Mouse (Mus musculus): ENCODE measurements around the gene Slc22a23. TPM values are rescaled to one million over a fixed set of nuclear protein-coding genes. Genes with fewer than 3 reads are reported as not detected.

The Slc22a23 gene
- polyA plus RNA-seq, 1 experiment from 2014 or later, result 9.6 TPM

GRCm38 (mm10) chr13:34311593-34311992 lies 33.4 kb downstream of the Slc22a23 start:
- H3K36me3 ChIP-seq (ENCODE audit: control insufficient read depth, insufficient read depth, low read length), result no peaks in the 10 kb centered on the region
- H3K4me1 ChIP-seq (replicated peaks; ENCODE audit: control insufficient read depth, insufficient read depth, low read length), result no peaks in the 10 kb centered on the region
- H3K9ac ChIP-seq (ENCODE audit: low read depth, low read length), result no peak overlapping the region
- DNase-seq (ENCODE audit: low spot score) (no peak), ATAC-seq (ENCODE audit: low FRiP score) (no peak)
- H3K27ac ChIP-seq (ENCODE audit: low read depth, low read length), result no peak overlapping the region
- H3K27me3 ChIP-seq (ENCODE audit: control insufficient read depth, insufficient read depth, low read length), result no peaks in the 10 kb centered on the region
- H3K4me3 ChIP-seq (ENCODE audit: low read depth, low read length), result no peak overlapping the region
- no peak overlapping the region for H3K4me2 ChIP-seq (replicated peaks; ENCODE audit: low read depth, low read length)
- 80% methylated on average over 2 of the region's 2 CpGs for WGBS
- no peaks in the 10 kb centered on the region for H3K9me3 ChIP-seq (ENCODE audit: control insufficient read depth, low read length)

- Histone ChIP-seq H3K27ac (ENCODE audit: low read depth, low read length) (no peak overlapping the region), H3K9me3 (ENCODE audit: control insufficient read depth, low read length) (no peaks in the 10 kb centered on the region), H3K4me3 (ENCODE audit: low read depth, low read length) (no peak overlapping the region), H3K4me1 (replicated peaks; ENCODE audit: control insufficient read depth, insufficient read depth, low read length) (no peaks in the 10 kb centered on the region), H3K36me3 (ENCODE audit: control insufficient read depth, insufficient read depth, low read length) (no peaks in the 10 kb centered on the region), H3K27me3 (ENCODE audit: control insufficient read depth, insufficient read depth, low read length) (no peaks in the 10 kb centered on the region), H3K4me2 (replicated peaks; ENCODE audit: low read depth, low read length) (no peak overlapping the region), H3K9ac (ENCODE audit: low read depth, low read length) (no peak overlapping the region)
- no peak for ATAC-seq (ENCODE audit: low FRiP score)
- no peak for DNase-seq (ENCODE audit: low spot score)
- WGBS, result 86% methylated on average over 3 of the region's 3 CpGs
These were observed 36.4 kb downstream of the Slc22a23 start for GRCm38 (mm10) chr13:34308604-34308927.

DNA sequence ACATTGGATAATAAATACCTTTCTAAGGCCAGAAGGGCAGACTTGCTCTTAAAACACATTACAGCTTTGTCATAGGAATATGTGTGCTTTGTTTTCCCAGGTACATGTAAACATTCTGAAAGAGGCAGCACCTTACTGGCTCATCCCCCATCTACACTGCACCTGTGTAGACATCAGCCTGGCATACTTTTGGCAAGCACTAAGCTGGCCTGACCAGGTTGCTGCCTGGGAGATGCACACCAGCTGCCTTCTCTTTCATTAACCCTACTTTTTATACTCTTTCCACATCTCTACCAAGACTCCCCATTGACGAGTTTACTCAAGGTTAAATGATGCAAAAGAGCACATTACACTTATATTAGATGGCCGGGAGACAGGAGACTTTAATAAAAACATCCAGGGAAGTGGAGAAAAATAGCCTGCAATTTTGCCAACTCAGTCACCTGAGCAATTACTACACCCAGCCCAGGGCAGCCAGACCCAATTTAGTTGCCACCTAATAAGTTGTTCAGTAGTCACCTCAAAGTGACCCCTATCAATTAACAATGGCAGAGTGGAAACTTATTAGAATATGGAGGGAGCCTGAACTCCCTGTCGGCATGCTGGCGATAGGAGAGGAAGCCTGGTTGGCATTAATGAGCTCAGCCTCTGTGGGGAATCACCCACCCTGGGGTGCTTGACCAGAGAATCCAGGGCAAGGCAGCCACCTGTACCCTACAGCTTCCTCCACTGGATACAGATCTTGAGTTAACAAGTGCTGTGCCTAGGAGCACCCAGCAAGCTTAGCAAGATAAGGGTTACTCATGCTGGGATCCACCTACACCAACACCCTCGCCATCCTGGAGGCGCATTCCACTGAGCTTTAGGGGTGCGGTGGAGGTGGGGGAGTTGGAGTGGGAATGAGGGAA lies 37.0 kb downstream of the Slc22a23 start:
- no peaks in the 10 kb centered on the region for H3K27me3 ChIP-seq (ENCODE audit: control insufficient read depth, insufficient read depth, low read length)
- no peak overlapping the region for H3K4me2 ChIP-seq (replicated peaks; ENCODE audit: low read depth, low read length)
- no peak for ATAC-seq (ENCODE audit: low FRiP score)
- H3K4me3 ChIP-seq (ENCODE audit: low read depth, low read length), result no peak overlapping the region
- H3K36me3 ChIP-seq (ENCODE audit: control insufficient read depth, insufficient read depth, low read length), result no peaks in the 10 kb centered on the region
- no peaks in the 10 kb centered on the region for H3K4me1 ChIP-seq (replicated peaks; ENCODE audit: control insufficient read depth, insufficient read depth, low read length)
- WGBS, result 67% methylated on average over 7 of the region's 7 CpGs
- H3K27ac ChIP-seq (ENCODE audit: low read depth, low read length), result no peak overlapping the region
- no peaks in the 10 kb centered on the region for H3K9me3 ChIP-seq (ENCODE audit: control insufficient read depth, low read length)
- H3K9ac ChIP-seq (ENCODE audit: low read depth, low read length), result no peak overlapping the region
- DNase-seq (ENCODE audit: low spot score), result no peak

- H3K9me3 ChIP-seq (ENCODE audit: control insufficient read depth, low read length), result no peaks in the 10 kb centered on the region
- 92% methylated on average over 2 of the region's 2 CpGs for WGBS
- no peaks in the 10 kb centered on the region for H3K27me3 ChIP-seq (ENCODE audit: control insufficient read depth, insufficient read depth, low read length)
- no peak overlapping the region for H3K4me3 ChIP-seq (ENCODE audit: low read depth, low read length)
- no peak overlapping the region for H3K9ac ChIP-seq (ENCODE audit: low read depth, low read length)
- H3K27ac ChIP-seq (ENCODE audit: low read depth, low read length), result no peak overlapping the region
- ATAC-seq (ENCODE audit: low FRiP score) (no peak), DNase-seq (ENCODE audit: low spot score) (no peak)
- H3K36me3 ChIP-seq (ENCODE audit: control insufficient read depth, insufficient read depth, low read length), result no peaks in the 10 kb centered on the region
- no peak overlapping the region for H3K4me2 ChIP-seq (replicated peaks; ENCODE audit: low read depth, low read length)
- no peaks in the 10 kb centered on the region for H3K4me1 ChIP-seq (replicated peaks; ENCODE audit: control insufficient read depth, insufficient read depth, low read length)
These were observed 38.9 kb downstream of the Slc22a23 start for GRCm38 (mm10) chr13:34305964-34306671.

DNA sequence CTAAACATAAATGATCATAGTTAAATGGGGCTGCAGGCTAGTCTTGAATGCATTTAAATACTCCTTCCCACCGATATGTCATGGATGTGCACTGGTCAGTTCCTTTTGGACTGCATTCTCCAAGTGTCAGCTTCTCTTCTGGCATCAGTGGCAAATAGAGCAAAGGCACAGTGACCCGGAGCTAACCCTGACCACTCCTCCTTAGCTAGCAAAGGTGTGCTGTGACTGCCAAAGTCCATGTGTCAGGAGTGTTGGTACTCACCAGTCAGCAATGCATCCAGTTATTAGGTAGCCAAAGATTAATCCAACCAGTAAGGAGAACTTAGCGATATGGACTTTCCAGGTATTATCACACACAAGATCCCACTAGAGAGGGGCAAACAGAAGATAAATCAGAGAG lies 40.1 kb downstream of the Slc22a23 start:
- ATAC-seq (ENCODE audit: low FRiP score), result no peak
- Histone ChIP-seq H3K27me3 (ENCODE audit: control insufficient read depth, insufficient read depth, low read length) (no peaks in the 10 kb centered on the region), H3K9me3 (ENCODE audit: control insufficient read depth, low read length) (no peaks in the 10 kb centered on the region), H3K27ac (ENCODE audit: low read depth, low read length) (no peak overlapping the region), H3K4me1 (replicated peaks; ENCODE audit: control insufficient read depth, insufficient read depth, low read length) (no peaks in the 10 kb centered on the region), H3K4me2 (replicated peaks; ENCODE audit: low read depth, low read length) (no peak overlapping the region), H3K4me3 (ENCODE audit: low read depth, low read length) (no peak overlapping the region), H3K9ac (ENCODE audit: low read depth, low read length) (no peak overlapping the region), H3K36me3 (ENCODE audit: control insufficient read depth, insufficient read depth, low read length) (no peaks in the 10 kb centered on the region)
- WGBS, result 94% methylated on average over 3 of the region's 3 CpGs
- no peak for DNase-seq (ENCODE audit: low spot score)

GRCm38 (mm10) chr13:34303386-34304016 lies 41.5 kb downstream of the Slc22a23 start:
- Histone ChIP-seq H3K27me3 (ENCODE audit: control insufficient read depth, insufficient read depth, low read length) (no peaks in the 10 kb centered on the region), H3K9ac (ENCODE audit: low read depth, low read length) (no peak overlapping the region), H3K36me3 (ENCODE audit: control insufficient read depth, insufficient read depth, low read length) (no peaks in the 10 kb centered on the region), H3K27ac (ENCODE audit: low read depth, low read length) (no peak overlapping the region), H3K4me3 (ENCODE audit: low read depth, low read length) (no peak overlapping the region), H3K4me1 (replicated peaks; ENCODE audit: control insufficient read depth, insufficient read depth, low read length) (no peaks in the 10 kb centered on the region), H3K4me2 (replicated peaks; ENCODE audit: low read depth, low read length) (no peak overlapping the region), H3K9me3 (ENCODE audit: control insufficient read depth, low read length) (no peaks in the 10 kb centered on the region)
- DNase-seq (ENCODE audit: low spot score) (no peak), ATAC-seq (ENCODE audit: low FRiP score) (no peak)
- WGBS, result 62% methylated on average over 6 of the region's 6 CpGs

- H3K27me3 ChIP-seq (ENCODE audit: control insufficient read depth, insufficient read depth, low read length), result no peaks in the 10 kb centered on the region
- ATAC-seq (ENCODE audit: low FRiP score) (no peak), DNase-seq (ENCODE audit: low spot score) (no peak)
- H3K9me3 ChIP-seq (ENCODE audit: control insufficient read depth, low read length), result no peaks in the 10 kb centered on the region
- H3K4me1 ChIP-seq (replicated peaks; ENCODE audit: control insufficient read depth, insufficient read depth, low read length), result no peaks in the 10 kb centered on the region
- peaks cover 3% of the 10 kb centered on the region; the same call in 1 of the 2 replicates for H3K36me3 ChIP-seq (ENCODE audit: control insufficient read depth, insufficient read depth, low read length)
- 61% methylated on average over 3 of the region's 3 CpGs for WGBS
- H3K4me3 ChIP-seq (ENCODE audit: low read depth, low read length), result no peak overlapping the region
- no peak overlapping the region for H3K9ac ChIP-seq (ENCODE audit: low read depth, low read length)
- no peak overlapping the region for H3K27ac ChIP-seq (ENCODE audit: low read depth, low read length)
- no peak overlapping the region for H3K4me2 ChIP-seq (replicated peaks; ENCODE audit: low read depth, low read length)
These were observed 43.4 kb downstream of the Slc22a23 start for GRCm38 (mm10) chr13:34301585-34301984.

GRCm38 (mm10) chr13:34299351-34300333 lies 45.3 kb downstream of the Slc22a23 start:
- ATAC-seq (ENCODE audit: low FRiP score) (no peak), DNase-seq (ENCODE audit: low spot score) (no peak)
- H3K27ac ChIP-seq (ENCODE audit: low read depth, low read length), result no peak overlapping the region
- H3K9ac ChIP-seq (ENCODE audit: low read depth, low read length), result no peak overlapping the region
- H3K4me2 ChIP-seq (replicated peaks; ENCODE audit: low read depth, low read length), result no peak overlapping the region
- no peaks in the 10 kb centered on the region for H3K27me3 ChIP-seq (ENCODE audit: control insufficient read depth, insufficient read depth, low read length)
- H3K36me3 ChIP-seq (ENCODE audit: control insufficient read depth, insufficient read depth, low read length), result peaks cover 3% of the 10 kb centered on the region; the same call in 1 of the 2 replicates
- no peaks in the 10 kb centered on the region for H3K9me3 ChIP-seq (ENCODE audit: control insufficient read depth, low read length)
- 89% methylated on average over 7 of the region's 7 CpGs for WGBS
- H3K4me3 ChIP-seq (ENCODE audit: low read depth, low read length), result no peak overlapping the region
- H3K4me1 ChIP-seq (replicated peaks; ENCODE audit: control insufficient read depth, insufficient read depth, low read length), result no peaks in the 10 kb centered on the region
